Mouse (Mus musculus) lung, postnatal 14 days (tissue): Measurements from ENCODE around the gene Pou4f2.

ENCODE experiments used
- DNase-seq: peaks from one replicate; pipeline ENCODE4 v3.0.0; 2021

Gene Pou4f2

DNA sequence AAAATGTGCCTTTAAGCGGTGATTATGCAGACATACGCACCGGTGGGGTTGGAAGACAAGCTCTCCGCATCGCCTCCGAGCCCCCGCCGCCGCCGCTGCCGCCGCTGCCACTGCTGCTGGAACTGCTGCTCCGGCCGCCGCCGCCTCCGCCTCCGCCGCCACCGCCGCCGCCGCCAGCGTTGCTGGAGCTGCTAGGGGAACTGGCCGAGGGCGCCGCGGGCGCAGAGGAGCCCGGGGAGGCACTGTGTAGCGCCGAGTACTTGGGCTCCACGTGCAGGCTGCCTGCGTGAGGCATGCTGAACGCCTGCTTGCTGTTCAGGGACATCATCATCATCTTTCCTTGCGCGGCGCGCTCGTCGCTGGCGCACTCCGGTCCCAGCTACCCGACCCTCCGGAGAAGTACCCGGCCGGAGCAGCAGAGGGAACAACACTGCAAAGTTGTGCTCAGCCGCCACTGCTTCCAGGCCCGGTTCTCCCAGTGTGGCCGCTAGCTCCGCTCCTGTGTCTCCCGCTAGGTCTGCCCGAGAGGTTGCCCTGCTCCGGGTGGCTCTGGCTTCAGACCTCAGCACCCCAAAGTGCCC, at the start of gene Pou4f2:
Gene Pou4f2, minus strand, starts transcription at position 575 of the 581 bp plus-strand sequence.
- no peak for DNase-seq

DNA sequence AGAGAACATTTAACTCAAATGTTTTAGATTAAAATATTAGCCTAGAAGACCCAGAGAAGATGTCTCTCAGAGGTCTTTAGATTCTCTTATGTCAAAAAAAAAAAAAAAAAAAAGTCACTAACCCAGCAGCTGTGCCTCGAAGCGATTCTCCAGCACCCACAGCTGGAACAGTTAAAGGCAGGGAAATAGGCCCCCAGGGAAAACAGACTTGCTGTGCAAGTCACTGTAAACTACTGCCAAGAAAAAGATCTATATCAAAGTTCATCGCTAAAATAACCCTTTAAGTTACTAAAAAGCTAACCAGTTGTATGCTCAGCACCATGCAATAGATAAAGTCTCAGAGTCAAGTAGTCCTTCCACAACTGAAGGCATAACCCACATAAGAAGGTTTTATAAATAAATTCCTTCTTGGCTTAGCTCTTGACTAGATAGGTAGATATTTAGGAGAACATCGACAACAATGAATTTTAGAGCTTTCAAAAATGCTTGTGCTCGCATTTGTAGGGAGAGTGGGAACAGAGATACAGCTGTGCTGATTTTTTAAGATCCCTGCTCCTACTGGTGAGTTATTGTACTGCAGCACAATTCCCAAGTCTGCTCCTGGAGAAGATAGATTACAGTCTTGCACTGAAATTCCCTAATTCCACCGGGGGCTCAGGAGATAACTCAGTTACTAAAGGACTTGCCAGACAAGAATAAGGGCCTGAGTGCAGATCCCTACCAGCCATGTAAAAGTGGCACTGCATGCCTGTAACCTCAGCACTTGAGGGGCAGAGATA, 40.8 kb upstream of the Pou4f2 start:
- no peak for DNase-seq

DNA sequence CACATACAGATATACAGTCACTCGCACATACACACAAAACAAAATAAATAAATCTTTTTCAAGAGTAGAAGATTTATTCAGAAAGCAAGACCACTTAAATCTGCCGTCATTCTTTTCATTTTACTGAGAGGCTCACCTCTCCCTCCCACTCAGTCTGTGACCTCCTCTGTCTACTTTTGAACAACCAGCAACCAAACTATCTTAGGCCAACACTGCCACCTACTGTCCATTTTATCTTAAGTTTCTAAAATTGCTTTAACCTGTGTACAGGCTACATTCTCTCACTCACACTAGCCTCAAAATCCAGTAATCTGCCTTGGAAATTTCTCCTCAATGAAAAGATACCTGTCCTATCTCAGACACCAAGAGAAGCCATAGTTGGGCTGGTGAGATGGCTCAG, 31.4 kb upstream of the Pou4f2 start:
- DNase-seq: no peak

DNA sequence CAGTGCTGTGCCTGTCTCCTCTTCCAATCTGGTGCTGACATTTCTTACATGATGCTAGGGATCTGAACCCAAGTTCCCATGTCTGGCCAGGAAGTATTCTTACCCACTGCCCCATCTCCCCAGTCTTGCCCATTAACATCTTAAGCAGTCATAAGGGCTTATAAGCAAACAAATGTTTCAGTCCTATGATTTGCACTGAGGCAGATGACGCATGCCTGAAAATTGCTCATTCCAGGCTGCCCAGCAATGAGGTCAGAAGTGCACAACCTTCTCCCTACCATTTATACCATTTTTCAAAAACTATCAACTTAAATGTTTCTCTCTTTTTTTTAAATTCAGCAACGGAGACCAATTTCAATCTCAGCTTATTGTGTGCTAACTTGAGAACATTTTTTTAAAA, 27.5 kb upstream of the Pou4f2 start:
- DNase-seq: no peak

DNA sequence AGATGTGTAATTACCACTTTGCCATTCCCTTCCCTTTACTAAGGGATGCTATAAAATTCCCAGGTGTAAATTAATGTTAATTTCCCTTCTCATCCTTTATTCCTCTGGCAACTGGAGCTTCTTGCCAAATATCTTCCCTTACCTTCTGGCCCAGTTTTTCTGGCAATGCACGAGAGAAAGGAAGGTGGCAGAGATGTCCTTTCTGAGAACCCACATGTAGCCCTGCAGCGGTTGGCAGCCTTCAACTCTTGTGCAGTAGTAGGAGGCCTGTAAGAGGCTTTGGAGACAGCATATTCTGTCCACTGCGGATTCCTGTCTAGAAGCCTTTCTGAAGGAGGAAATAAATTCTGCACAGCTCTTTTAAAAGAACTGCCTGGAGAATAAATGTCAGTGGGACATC, 20.0 kb upstream of the Pou4f2 start:
- no peak for DNase-seq

DNA sequence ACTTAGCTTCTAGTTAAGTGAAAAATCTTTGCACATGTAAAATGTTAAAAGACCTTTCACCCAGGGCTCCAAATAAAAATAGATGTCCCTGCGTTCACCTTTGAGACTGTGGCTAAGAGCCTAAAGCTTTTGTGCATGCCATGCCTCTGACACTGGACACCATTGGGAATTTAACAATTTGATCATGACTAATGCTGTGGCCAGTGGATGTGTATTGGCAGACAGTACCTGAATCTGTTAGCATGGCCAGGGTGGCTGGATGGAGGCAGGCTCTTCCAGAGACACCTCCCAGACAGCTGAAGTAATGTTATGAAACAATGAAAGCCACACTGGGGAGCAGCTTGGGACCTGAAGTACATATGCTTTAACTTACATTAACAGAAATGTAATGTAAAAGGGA, 6.3 kb upstream of the Pou4f2 start:
- no peak for DNase-seq

DNA sequence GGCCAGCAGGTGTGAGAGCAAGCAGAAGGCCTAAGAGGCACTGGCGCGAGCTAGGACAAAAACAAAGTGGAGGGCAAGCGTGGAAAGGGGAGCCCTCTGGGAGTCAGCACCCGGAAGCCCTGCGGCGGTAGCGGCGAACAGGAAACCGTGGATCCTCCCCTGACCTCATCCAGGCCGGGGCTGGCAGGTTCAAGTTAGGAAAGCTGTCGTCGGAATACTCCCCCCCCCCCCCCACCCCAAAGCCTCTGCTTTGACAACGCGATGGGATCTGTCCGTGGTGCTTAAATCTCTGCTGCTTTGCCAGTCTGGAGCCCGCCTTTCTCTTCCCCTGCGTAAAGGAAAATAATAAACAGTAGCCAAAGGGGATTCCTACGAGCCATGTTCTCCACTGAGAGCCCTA, 1.7 kb upstream of the Pou4f2 start:
- peak; percentile 48 for DNase-seq

DNA sequence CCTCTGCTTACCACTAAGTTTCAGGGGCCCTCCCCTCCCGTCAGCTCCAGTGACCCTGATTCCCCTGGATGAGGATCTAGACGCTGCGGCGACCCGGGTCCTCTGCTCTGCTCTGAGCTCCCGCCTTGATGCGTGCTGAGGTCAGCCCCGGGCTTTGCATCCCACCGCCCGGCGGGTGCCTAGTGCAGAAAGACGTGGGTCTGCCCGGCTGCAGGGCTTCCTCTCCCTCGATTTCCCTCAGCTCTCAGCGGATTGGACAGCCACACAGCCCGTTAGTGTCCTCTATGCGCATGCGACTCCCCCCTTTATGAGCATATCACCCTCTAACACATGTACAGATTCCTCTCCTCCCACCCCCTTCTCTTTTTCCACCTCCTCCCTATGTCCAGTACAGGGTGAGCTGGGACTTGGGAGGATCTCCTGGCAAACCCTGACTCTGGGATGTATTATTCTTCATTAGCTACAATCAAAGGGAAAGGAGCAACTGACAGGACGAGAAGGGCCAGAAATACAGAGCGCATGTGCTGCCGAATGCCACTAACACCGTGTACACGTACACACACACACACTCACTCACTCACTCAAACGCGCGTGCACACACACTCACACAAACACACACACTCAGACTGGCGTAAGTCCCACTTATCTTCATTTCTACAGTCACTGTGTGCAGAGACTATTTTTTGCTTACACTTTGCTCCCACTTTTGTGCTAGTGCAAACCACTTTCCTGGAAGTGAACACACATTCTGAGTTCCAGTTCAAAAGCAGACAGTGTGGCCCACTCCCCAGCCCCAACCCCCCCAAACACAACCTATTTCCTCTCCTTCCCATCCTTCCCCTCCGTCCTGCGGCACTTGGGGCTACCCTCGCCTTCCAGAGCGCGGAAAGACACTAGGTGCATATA, 948 bp upstream of the Pou4f2 start:
- DNase-seq: no peak

DNA sequence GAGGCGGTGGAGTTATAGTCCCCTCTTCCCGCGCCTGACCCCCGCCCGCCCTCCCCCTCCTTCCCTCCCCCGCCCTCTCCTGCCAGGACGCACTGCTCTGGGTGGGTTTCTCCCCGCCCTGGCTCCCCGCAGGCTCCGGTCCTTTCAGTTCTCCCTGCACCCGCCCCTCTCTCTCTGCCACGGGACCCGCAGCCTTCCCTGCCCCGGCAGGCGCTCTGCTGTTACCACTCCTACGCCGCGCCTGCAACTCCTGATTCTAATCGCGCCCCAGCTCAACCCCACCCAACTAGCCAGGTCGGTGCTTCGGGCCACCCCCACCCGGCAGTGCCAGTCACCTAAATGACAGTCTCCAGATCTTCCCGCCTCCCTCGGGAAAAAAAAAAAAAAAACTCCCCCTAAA, 216 bp upstream of the Pou4f2 start:
- DNase-seq: no peak

DNA sequence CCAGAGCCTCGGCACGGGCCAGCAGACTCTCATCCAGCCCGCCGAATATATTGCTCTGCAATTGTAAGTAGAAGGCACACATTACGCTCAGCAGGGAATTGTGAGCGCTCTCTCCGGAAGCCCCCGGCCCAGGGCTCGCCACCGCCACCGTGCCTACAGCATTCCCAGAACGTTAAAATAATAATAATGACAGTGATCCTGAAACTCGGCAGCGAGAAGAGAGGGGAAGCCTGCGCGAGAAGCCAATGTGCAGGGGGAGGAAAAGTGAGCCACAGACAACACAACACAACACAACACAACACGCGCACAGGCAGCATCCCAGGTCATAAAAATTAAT, 853 bp downstream of the Pou4f2 start:
- no peak for DNase-seq

DNA sequence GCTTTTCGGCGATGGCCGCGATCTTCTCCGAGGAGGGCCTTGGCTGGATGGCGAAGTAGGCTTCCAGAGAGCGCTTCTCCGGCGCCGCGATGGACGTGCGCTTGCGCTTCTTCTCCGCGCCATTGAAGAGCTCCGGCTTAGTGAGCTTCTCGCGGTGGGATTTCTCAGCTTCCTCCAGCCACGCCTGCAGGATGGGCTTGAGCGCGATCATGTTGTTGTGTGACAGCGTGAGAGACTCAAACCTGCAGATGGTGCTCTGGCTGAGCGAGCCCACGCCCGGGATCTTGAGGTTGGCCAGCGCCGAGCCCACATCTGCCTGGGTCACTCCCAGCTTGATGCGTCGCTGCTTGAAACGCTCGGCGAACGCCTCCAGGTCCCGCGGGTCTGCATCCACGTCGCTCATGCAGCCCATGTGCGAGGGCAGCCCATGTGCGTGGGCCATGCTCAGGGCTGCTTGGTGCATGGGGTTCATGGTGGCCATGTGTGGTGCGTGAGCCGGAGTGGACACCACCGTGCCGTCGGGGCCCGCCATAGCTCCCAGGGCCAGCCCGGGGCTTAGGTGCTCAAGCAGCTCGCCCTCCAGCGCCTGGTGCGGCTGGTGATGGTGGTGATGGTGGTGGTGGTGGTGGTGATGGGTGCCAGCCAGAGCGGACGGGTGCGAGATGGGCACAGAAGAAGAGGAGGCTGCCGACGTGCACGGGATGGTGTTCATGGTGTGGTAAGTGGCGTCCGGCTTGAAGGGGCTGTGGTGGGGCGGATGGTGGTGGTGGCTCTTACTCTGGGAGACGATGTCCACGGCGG, 1.4 kb downstream of the Pou4f2 start:
- DNase-seq: no peak

DNA sequence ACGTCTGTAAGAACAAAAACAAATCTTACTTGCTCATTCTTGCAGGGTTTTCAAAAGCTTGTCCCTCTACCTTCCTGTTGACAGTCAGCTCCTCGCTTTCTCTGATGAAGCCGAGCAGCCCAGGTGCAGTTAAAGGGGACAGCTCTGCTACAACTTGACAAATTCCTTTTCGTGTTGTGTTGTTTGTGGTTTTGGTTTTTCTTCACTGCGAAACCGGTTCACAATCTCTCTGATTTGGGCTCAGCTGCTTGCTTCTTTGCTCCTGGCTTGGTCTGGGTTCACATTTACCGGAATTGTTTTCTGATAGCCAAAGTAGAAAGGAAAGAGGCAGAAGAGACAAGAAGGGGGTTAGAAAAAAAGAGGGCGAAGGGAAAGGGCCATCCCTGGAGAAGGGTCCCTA, 2.1 kb downstream of the Pou4f2 start:
- no peak for DNase-seq

DNA sequence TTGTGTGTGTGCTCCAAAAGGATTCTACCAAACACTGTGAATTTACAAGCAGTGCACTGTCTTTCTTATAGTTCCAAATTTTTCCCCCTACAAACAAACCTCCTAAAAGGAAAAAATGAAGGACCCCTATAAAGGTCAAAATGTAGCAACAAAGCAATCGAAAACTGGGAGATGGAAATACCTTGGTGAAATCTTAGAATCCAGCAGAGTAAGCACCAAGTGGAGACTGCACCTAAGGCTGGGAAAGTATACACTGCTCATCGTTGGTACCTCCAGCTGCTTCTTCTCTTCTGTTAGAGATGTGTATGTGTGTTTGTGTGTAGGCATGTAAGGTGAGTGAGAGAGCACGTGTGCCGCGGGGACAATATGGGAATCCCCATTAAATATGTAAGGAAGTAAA, 3.1 kb downstream of the Pou4f2 start:
- no peak for DNase-seq

DNA sequence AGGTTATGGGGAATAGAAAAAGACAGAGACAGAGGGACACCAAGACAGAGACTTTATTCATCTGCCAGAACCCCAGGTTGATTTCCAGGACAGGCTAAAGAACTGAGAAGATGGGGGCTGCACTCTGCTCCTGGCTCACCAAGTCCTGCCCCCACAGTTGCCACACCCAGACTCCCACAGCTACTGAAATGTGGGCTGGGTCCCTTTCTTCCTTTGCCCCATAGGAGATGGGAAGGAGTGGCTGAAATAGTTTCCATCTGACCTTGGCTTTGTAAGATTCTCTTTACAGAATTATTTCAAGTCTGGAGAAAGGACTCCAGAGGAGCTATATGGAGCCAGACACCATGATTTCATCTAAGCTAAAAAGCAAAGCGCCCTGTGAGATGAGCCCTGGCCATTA, 4.0 kb downstream of the Pou4f2 start:
- DNase-seq: no peak

DNA sequence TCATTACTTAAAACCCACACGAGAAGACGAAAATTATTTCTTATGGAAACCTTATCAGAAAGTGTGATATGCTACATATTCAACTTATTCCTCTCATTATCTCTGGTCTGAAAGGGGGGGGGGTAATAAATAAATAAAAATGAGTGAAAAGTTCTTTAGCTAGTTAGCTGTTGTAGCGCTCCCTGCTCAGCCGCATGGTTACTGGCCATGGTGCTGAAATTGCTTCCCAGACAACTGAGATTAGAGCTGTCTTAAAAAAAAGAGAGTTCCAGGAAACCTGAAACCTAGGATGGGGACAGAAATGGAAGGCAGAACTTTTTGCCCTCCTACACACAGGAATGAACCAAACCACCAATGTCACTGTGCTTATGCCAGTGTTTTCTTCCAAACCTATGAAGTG, 5.1 kb downstream of the Pou4f2 start:
- peak; percentile 57 for DNase-seq

DNA sequence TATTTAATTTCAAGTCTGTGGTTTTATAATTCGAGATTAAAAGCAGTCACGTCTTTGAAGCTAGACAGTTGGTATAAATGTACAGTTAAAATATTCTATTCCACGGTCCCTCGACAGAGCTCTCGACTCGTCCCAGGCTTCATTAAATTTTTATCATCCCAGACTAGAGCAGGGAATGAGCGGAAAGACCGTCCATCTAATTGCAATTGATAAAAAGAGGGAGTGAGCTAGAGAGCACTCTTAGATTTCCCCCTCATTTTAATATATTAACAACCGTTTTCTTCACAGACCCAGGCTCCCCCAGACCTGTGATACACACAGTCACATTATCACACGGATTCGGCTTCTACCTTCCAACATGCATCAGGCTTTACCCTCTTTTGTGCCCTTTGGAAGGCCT, 8.3 kb downstream of the Pou4f2 start:
- no peak for DNase-seq

DNA sequence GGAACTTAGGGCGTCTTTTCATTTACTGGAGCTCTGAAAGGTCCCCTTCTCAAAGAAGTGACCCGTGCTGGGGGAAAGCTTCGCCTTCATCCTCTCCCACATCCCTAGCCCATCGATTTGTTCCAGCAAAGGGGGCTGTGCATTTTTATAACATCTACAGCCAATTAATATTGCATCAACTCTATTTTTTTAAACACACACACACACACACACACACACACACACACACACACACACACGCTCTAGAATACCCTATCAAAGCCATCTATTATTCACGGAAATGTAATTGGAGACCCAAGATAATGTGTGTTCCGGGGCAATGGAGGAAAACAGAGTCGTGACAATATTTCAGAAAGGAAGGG, 8.7 kb downstream of the Pou4f2 start:
- no peak for DNase-seq

DNA sequence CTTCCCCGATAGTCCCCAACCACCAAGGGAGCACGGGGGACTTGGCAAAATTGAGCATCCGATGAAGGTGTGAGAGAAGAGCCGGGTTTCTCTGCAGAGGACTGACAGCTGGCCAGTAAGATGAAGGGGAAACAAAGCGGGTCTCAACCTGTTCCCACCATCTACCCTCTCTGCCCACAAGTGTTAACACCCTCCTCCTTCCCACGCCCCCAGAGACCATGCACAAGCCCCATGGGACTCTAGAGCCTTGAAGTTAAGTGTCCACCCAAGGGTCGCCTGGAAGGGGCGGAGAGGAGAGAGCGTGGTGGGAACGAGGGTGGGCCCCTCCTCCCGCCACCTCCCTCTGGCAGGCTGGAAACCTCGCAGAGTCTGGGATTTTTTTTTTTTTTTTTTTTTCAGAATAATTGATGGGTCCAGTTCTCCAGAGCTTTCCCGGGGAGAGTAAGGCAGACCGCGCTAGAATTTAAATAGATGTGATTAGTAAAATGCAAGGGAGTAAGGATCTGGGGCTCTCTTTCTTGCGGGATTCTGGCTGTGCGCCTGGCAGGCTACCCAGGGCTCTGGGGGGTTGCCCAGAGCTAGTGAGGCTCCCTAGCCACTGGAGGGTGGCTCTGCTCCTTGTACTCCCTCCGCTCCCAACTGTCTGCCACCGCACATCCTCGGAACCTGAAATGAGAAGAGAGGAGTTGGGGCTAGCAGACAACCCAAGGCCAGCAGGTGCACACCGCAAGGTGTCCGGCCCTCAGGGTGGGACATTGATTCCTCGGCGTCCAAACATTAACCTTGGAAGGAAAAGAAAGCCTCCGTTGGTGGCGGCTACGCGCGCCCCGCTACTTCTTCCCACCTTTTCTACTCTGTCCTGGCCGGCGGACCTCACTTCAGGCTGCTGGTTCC, 9.3 kb downstream of the Pou4f2 start:
- DNase-seq: no peak

DNA sequence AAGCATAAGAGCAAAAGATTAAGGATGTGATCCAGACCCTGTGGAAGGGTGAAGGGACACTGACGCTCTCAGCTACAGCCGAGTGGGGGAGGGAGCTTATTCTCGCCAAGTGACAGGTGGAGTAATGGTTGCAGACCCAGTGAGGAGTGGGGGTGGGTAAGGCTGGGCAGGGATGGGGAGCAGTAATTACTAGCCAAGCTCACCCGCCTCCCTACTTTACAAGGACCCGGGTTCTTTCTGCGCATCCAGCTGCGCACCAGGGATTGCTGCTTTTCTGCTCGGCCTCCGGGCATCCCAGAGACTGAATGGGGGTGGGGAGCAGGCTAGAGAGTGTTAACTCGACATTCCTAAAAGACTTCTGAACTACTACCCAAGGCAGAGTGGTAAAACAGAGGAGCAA, 10.0 kb downstream of the Pou4f2 start:
- DNase-seq: no peak

DNA sequence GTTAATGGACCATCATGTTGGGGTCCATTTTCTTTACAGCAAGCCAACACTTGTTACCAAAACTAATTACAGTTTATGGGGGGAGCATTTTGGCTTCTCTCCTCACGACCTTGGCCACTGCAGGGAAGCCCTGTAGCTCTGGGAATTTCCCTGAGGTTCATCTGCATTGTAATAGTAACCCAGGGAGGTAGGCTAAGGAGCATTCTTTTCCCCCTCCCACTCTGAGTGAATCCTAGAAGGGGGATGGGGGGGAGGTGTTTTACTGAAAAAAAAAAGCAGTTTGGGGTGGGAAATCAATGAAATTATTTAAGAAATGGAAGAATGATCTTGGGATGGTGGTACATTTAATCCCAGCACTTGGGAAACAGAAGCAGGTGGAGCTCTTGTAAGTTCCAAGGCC, 12.5 kb downstream of the Pou4f2 start:
- DNase-seq: no peak

DNA sequence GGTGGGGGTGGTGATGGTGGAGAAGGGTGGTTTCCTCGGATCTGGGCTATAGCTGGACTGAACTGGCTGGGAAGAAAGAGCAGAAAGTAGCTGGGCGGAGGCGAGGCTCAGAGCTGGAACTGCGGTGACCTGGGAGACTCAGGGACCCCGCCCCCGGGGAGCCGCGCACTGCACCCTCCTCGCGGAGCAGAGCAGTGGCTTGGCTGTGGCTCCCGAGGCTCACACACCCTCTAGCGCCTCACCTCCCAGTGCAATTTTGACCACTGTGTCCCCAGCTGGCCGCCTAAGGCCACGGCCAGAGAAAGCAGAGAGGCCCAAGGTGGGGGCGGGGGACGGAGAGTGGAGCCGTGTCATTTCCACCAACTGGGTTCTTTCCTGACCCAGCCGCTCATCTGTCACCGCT, 16.3 kb downstream of the Pou4f2 start:
- DNase-seq: no peak

DNA sequence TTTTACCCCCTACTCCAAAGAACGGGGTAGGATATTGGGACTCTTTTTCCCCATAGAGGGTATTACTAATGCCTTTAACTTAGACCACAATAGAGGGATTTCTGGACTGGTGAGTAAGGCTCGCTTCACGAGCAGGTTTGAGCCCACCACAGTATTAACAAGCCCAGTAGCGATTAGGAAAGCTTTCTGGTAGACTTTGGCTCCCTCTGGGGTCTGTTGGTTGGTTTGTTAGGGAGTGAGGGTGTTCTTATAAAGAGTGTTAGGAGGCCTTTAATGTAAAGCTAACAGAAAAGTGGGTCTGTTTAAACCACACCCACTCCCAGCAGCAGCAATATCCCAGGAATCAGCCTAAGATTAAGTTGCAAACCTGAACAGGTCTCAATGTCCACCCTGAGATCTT, 17.2 kb downstream of the Pou4f2 start:
- no peak for DNase-seq
